ENCODE assay signal across 20 mouse cellular contexts in genomic region chr1:57941095-57941494, GRCm38 (mm10). TPM values are rescaled to one million over a fixed set of nuclear protein-coding genes. Genes with fewer than 3 reads are reported as not detected.
DNase-seq lines count a peak whose midpoint lies in the region; ATAC-seq lines count a peak whose summit lies in the region.
"Had no signal": no experiment of that assay in that cellular context is flagged by ENCODE, and none has a peak within 500 bp of the region (broad histone marks: within the 10 kb centered on the region; RNA-seq: fewer than 3 reads in every experiment).

No protein-coding gene starts in this region.

- ATAC-seq in embryonic facial prominence, embryonic 11.5 days (replicated peaks; ENCODE audit: insufficient number of reproducible peaks, low FRiP score, low TSS enrichment, low read depth) = peak; percentile 52; the same call in 1 of the 2 replicates
- ATAC-seq in hindbrain, embryonic 12.5 days (ENCODE audit: low FRiP score) = peak; percentile 29; the same call in 1 of the 2 replicates
- no peak for ATAC-seq in midbrain, embryonic 16.5 days
- ATAC-seq in embryonic facial prominence, embryonic 14.5 days (ENCODE audit: low read depth) = peak; percentile 57; the same call in 1 of the 2 replicates
- ATAC-seq: activated CD4-positive, CD25-positive, alpha-beta regulatory T cell, adult 4 months; intestine, postnatal 0 days had no signal

- no peaks in the 10 kb centered on the region for H3K9me3 ChIP-seq in embryonic facial prominence, embryonic 11.5 days (replicated peaks; ENCODE audit: control insufficient read depth, low read length)
- H3K9me3 ChIP-seq in embryonic facial prominence, embryonic 10.5 days = no peaks in the 10 kb centered on the region
- H3K9me3 ChIP-seq in hindbrain, embryonic 12.5 days (replicated peaks) = no peaks in the 10 kb centered on the region
- H3K9me3 ChIP-seq in hindbrain, embryonic 10.5 days = no peaks in the 10 kb centered on the region
- H3K9me3 ChIP-seq in midbrain, embryonic 10.5 days (replicated peaks) = no peaks in the 10 kb centered on the region
- no peaks in the 10 kb centered on the region for H3K9me3 ChIP-seq in midbrain, embryonic 16.5 days (replicated peaks; ENCODE audit: control insufficient read depth, low read length, poor library complexity, severe bottlenecking)
- H3K9me3 ChIP-seq in embryonic facial prominence, embryonic 14.5 days (ENCODE audit: control insufficient read depth, low read length) = no peaks in the 10 kb centered on the region
- H3K9me3 ChIP-seq: embryonic facial prominence, embryonic 15.5 days; liver, embryonic 13.5 days; neural tube, embryonic 12.5 days had no signal

- H3K36me3 ChIP-seq in embryonic facial prominence, embryonic 11.5 days (replicated peaks; ENCODE audit: control insufficient read depth, insufficient read depth, low read depth, low read length) = no peaks in the 10 kb centered on the region
- H3K36me3 ChIP-seq in embryonic facial prominence, embryonic 10.5 days (replicated peaks) = peaks cover 8% of the 10 kb centered on the region
- peaks cover 12% of the 10 kb centered on the region for H3K36me3 ChIP-seq in hindbrain, embryonic 12.5 days
- no peaks in the 10 kb centered on the region for H3K36me3 ChIP-seq in hindbrain, embryonic 10.5 days
- peaks cover 22% of the 10 kb centered on the region for H3K36me3 ChIP-seq in midbrain, embryonic 10.5 days
- H3K36me3 ChIP-seq in midbrain, embryonic 16.5 days (ENCODE audit: control insufficient read depth, insufficient read depth, low read length) = peaks cover 4% of the 10 kb centered on the region; the same call in 1 of the 2 replicates
- H3K36me3 ChIP-seq in embryonic facial prominence, embryonic 14.5 days (ENCODE audit: control insufficient read depth, insufficient read depth, low read length) = peaks cover 86% of the 10 kb centered on the region

- H3K27ac ChIP-seq in embryonic facial prominence, embryonic 11.5 days (replicated peaks; ENCODE audit: low read depth, low read length) = no peak overlapping the region
- no peak overlapping the region for H3K27ac ChIP-seq in embryonic facial prominence, embryonic 10.5 days (replicated peaks)
- no peak overlapping the region for H3K27ac ChIP-seq in hindbrain, embryonic 12.5 days
- no peak overlapping the region for H3K27ac ChIP-seq in hindbrain, embryonic 10.5 days
- peak overlapping the region; percentile 33 for H3K27ac ChIP-seq in midbrain, embryonic 10.5 days (replicated peaks)
- H3K27ac ChIP-seq in midbrain, embryonic 16.5 days (ENCODE audit: low read length) = no peak overlapping the region
- no peak overlapping the region for H3K27ac ChIP-seq in embryonic facial prominence, embryonic 14.5 days (replicated peaks; ENCODE audit: low read depth, low read length)
- H3K27ac ChIP-seq: embryonic facial prominence, embryonic 15.5 days; liver, embryonic 13.5 days; neural tube, embryonic 12.5 days had no signal

- H3K4me3 ChIP-seq in embryonic facial prominence, embryonic 11.5 days (ENCODE audit: low read depth, low read length) = no peak overlapping the region
- H3K4me3 ChIP-seq in embryonic facial prominence, embryonic 10.5 days = no peak overlapping the region
- no peak overlapping the region for H3K4me3 ChIP-seq in hindbrain, embryonic 12.5 days
- no peak overlapping the region for H3K4me3 ChIP-seq in hindbrain, embryonic 10.5 days
- no peak overlapping the region for H3K4me3 ChIP-seq in midbrain, embryonic 10.5 days
- H3K4me3 ChIP-seq in midbrain, embryonic 16.5 days (ENCODE audit: low read depth, low read length) = no peak overlapping the region
- no peak overlapping the region for H3K4me3 ChIP-seq in embryonic facial prominence, embryonic 14.5 days (ENCODE audit: low read depth, low read length)
- H3K4me3 ChIP-seq: embryonic facial prominence, embryonic 15.5 days; liver, embryonic 13.5 days; neural tube, embryonic 12.5 days had no signal

- H3K27me3 ChIP-seq in embryonic facial prominence, embryonic 11.5 days (ENCODE audit: control insufficient read depth, insufficient read depth, low read length) = no peaks in the 10 kb centered on the region
- H3K27me3 ChIP-seq in embryonic facial prominence, embryonic 10.5 days (replicated peaks; ENCODE audit: low read depth, poor library complexity, severe bottlenecking) = 0 out of 2 replicates have a peak, but pooled peaks cover 4% of the 10 kb centered on the region
- H3K27me3 ChIP-seq in hindbrain, embryonic 12.5 days = no peaks in the 10 kb centered on the region
- H3K27me3 ChIP-seq in hindbrain, embryonic 10.5 days (ENCODE audit: insufficient read depth, poor library complexity, severe bottlenecking) = no peaks in the 10 kb centered on the region
- H3K27me3 ChIP-seq in midbrain, embryonic 10.5 days (ENCODE audit: low read depth, poor library complexity, severe bottlenecking) = 0 out of 2 replicates have a peak, but pooled peaks cover 3% of the 10 kb centered on the region
- no peaks in the 10 kb centered on the region for H3K27me3 ChIP-seq in midbrain, embryonic 16.5 days (ENCODE audit: control insufficient read depth, insufficient read depth, low read depth, low read length)
- no peaks in the 10 kb centered on the region for H3K27me3 ChIP-seq in embryonic facial prominence, embryonic 14.5 days (replicated peaks; ENCODE audit: control insufficient read depth, insufficient read depth, low read length)
- H3K27me3 ChIP-seq: embryonic facial prominence, embryonic 15.5 days; liver, embryonic 13.5 days; neural tube, embryonic 12.5 days had no signal

- H3K4me2 ChIP-seq in embryonic facial prominence, embryonic 11.5 days (ENCODE audit: low read depth, low read length) = no peak overlapping the region
- H3K4me2 ChIP-seq in hindbrain, embryonic 12.5 days (replicated peaks) = no peak overlapping the region
- no peak overlapping the region for H3K4me2 ChIP-seq in midbrain, embryonic 16.5 days (ENCODE audit: low read length)
- H3K4me2 ChIP-seq in embryonic facial prominence, embryonic 14.5 days (ENCODE audit: low read depth, low read length) = no peak overlapping the region
- H3K4me2 ChIP-seq: embryonic facial prominence, embryonic 15.5 days; heart, embryonic 11.5 days; liver, embryonic 13.5 days; lung, embryonic 14.5 days; neural tube, embryonic 12.5 days had no signal

- DNase-seq in embryonic facial prominence, embryonic 11.5 days (ENCODE audit: low spot score) = peak; percentile 19
- DNase-seq in embryonic facial prominence, embryonic 10.5 days (ENCODE audit: low spot score) = no peak
- DNase-seq in hindbrain, embryonic 10.5 days (ENCODE audit: low spot score) = no peak
- DNase-seq in midbrain, embryonic 10.5 days (ENCODE audit: low spot score) = no peak
- DNase-seq in embryonic facial prominence, embryonic 14.5 days (ENCODE audit: low spot score) = no peak
- DNase-seq: adrenal gland, postnatal 10 days; cerebellum, adult 18-20 months; cerebellum, postnatal 25 days; gastrocnemius, postnatal 10 days; liver, embryonic 13.5 days; lung, embryonic 14.5 days; thymus, adult 18-20 months; thymus, postnatal 36 days had no signal

- WGBS in embryonic facial prominence, embryonic 11.5 days = 44% methylated on average over 7 of the region's 7 CpGs
- WGBS in embryonic facial prominence, embryonic 10.5 days = 61% methylated on average over 7 of the region's 7 CpGs
- WGBS in hindbrain, embryonic 12.5 days = 67% methylated on average over 7 of the region's 7 CpGs
- 76% methylated on average over 7 of the region's 7 CpGs for WGBS in hindbrain, embryonic 10.5 days
- WGBS in midbrain, embryonic 10.5 days = 73% methylated on average over 7 of the region's 7 CpGs
- 61% methylated on average over 7 of the region's 7 CpGs for WGBS in midbrain, embryonic 16.5 days
- 52% methylated on average over 7 of the region's 7 CpGs for WGBS in embryonic facial prominence, embryonic 14.5 days

- no peak overlapping the region for H3K9ac ChIP-seq in embryonic facial prominence, embryonic 11.5 days (replicated peaks; ENCODE audit: low read length)
- H3K9ac ChIP-seq in hindbrain, embryonic 12.5 days = no peak overlapping the region
- H3K9ac ChIP-seq in midbrain, embryonic 16.5 days (ENCODE audit: low read depth, low read length) = no peak overlapping the region
- H3K9ac ChIP-seq in embryonic facial prominence, embryonic 14.5 days (ENCODE audit: low read depth, low read length) = no peak overlapping the region
- H3K9ac ChIP-seq: embryonic facial prominence, embryonic 15.5 days; liver, embryonic 13.5 days; lung, embryonic 14.5 days; neural tube, embryonic 12.5 days had no signal

- H3K4me1 ChIP-seq in embryonic facial prominence, embryonic 11.5 days (ENCODE audit: control insufficient read depth, insufficient read depth, low read length) = no peaks in the 10 kb centered on the region
- peaks cover 29% of the 10 kb centered on the region for H3K4me1 ChIP-seq in embryonic facial prominence, embryonic 10.5 days
- H3K4me1 ChIP-seq in hindbrain, embryonic 12.5 days = peaks cover 17% of the 10 kb centered on the region
- peaks cover 20% of the 10 kb centered on the region for H3K4me1 ChIP-seq in hindbrain, embryonic 10.5 days (replicated peaks)
- H3K4me1 ChIP-seq in midbrain, embryonic 10.5 days = peaks cover 27% of the 10 kb centered on the region
- H3K4me1 ChIP-seq in midbrain, embryonic 16.5 days (ENCODE audit: control insufficient read depth, insufficient read depth, low read length) = peaks cover 8% of the 10 kb centered on the region; the same call in 1 of the 2 replicates
- no peaks in the 10 kb centered on the region for H3K4me1 ChIP-seq in embryonic facial prominence, embryonic 14.5 days (ENCODE audit: control insufficient read depth, insufficient read depth, low read length)
- H3K4me1 ChIP-seq: embryonic facial prominence, embryonic 15.5 days; liver, embryonic 13.5 days had no signal

RNA-seq across cellular contexts. Expression of gene Sgo2a, which starts 54.7 kb away (rescaled TPM):
- polyA plus RNA-seq in embryonic facial prominence, embryonic 11.5 days (2014; fragmentation: Nextera tagmentation; extraction: Ambion mirVana) = 29.1 and 35.7 TPM in 2 replicates
- polyA plus RNA-seq in embryonic facial prominence, embryonic 10.5 days (2016; fragmentation: Nextera tagmentation; extraction: Ambion mirVana) = 20.9 and 22.4 TPM in 2 replicates
- 17.3 and 18.0 TPM in 2 replicates for polyA plus RNA-seq in hindbrain, embryonic 12.5 days (2016; fragmentation: Nextera tagmentation; extraction: Ambion mirVana)
- polyA plus RNA-seq in hindbrain, embryonic 10.5 days (2016; fragmentation: Nextera tagmentation; extraction: Ambion mirVana) = 16.5 and 19.6 TPM in 2 replicates
- polyA plus RNA-seq in midbrain, embryonic 10.5 days (2016; fragmentation: Nextera tagmentation; extraction: Ambion mirVana) = 21.9 and 22.9 TPM in 2 replicates
- 2.0 and 3.2 TPM in 2 replicates for polyA plus RNA-seq in midbrain, embryonic 16.5 days (2015; fragmentation: Nextera tagmentation; extraction: Ambion mirVana)
- 13.8 and 17.9 TPM in 2 replicates for polyA plus RNA-seq in embryonic facial prominence, embryonic 14.5 days (2014; fragmentation: Nextera tagmentation; extraction: Ambion mirVana)
